ENCODE assay signal across 9 mouse cellular contexts in the genomic region with DNA sequence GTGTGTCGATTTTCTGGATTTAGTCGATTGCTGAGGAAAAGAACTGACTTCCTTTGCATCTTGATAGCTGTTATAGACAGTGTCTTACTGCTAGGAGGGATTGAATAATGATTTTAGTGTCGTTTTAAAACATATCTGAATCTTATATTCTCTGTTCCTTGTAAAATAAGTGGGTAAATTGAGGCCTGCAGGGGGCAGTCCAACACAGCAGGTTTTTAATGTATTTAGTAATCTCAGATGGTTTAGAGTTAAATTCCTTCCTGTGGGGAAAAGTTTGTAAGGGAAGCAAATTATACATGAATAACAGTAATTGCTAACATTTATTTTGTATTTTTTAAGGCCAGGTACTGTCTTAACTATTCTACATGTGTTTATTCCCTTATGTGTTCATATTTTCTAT.
DNase-seq lines count a peak whose midpoint lies in the region; ATAC-seq and TF ChIP-seq lines count a peak whose summit lies in the region.
"Had no signal": no experiment of that assay in that cellular context is flagged by ENCODE, and none has a peak within 500 bp of the region (broad histone marks: within the 10 kb centered on the region; RNA-seq: fewer than 3 reads in every experiment).

No protein-coding gene starts in this region.

- no peaks in the 10 kb centered on the region for H3K9me3 ChIP-seq in kidney, embryonic 16.5 days (ENCODE audit: low read length)
- H3K9me3 ChIP-seq: lung, embryonic 15.5 days had no signal

- no peak overlapping the region for H3K4me3 ChIP-seq in cerebellum, adult 2 months (replicated peaks; ENCODE audit: insufficient read depth, low read depth, low read length)
- H3K4me3 ChIP-seq in kidney, adult 2 months (ENCODE audit: insufficient read depth, low read depth, low read length) = no peak overlapping the region
- no peak overlapping the region for H3K4me3 ChIP-seq in kidney, embryonic 16.5 days (ENCODE audit: low read length)
- H3K4me3 ChIP-seq: lung, embryonic 15.5 days had no signal

- no peaks in the 10 kb centered on the region for H3K36me3 ChIP-seq in kidney, adult 2 months (ENCODE audit: control insufficient read depth, insufficient read depth, low read length)
- H3K36me3 ChIP-seq in kidney, embryonic 16.5 days (ENCODE audit: insufficient read depth, low read length) = no peaks in the 10 kb centered on the region
- H3K36me3 ChIP-seq: lung, embryonic 15.5 days had no signal

- H3K9ac ChIP-seq in kidney, embryonic 16.5 days (replicated peaks; ENCODE audit: low read length) = no peak overlapping the region
- H3K9ac ChIP-seq: lung, embryonic 15.5 days had no signal

- H3K4me1 ChIP-seq in cerebellum, adult 2 months (ENCODE audit: control insufficient read depth, insufficient read depth, low read length) = no peaks in the 10 kb centered on the region
- peaks cover 10% of the 10 kb centered on the region for H3K4me1 ChIP-seq in kidney, adult 2 months (ENCODE audit: control insufficient read depth, insufficient read depth, low read length)
- peaks cover 6% of the 10 kb centered on the region; the same call in 1 of the 2 replicates for H3K4me1 ChIP-seq in kidney, embryonic 16.5 days (ENCODE audit: insufficient read depth, low read length)
- H3K4me1 ChIP-seq: lung, embryonic 15.5 days had no signal

- H3K4me2 ChIP-seq in kidney, embryonic 16.5 days (replicated peaks; ENCODE audit: low read depth, low read length) = no peak overlapping the region
- H3K4me2 ChIP-seq: lung, embryonic 15.5 days had no signal

- no peaks in the 10 kb centered on the region for H3K27me3 ChIP-seq in cerebellum, adult 2 months (ENCODE audit: control insufficient read depth, insufficient read depth, low read length)
- H3K27me3 ChIP-seq in kidney, adult 2 months (replicated peaks; ENCODE audit: control insufficient read depth, insufficient read depth, low read length) = no peaks in the 10 kb centered on the region
- no peaks in the 10 kb centered on the region for H3K27me3 ChIP-seq in kidney, embryonic 16.5 days (ENCODE audit: insufficient read depth, low read length)
- H3K27me3 ChIP-seq: lung, embryonic 15.5 days had no signal

- 70% methylated on average over 3 of the region's 3 CpGs for WGBS in cerebellum, adult 2 months
- 64% methylated on average over 3 of the region's 3 CpGs for WGBS in kidney, adult 2 months
- 66% methylated on average over 3 of the region's 3 CpGs for WGBS in kidney, embryonic 16.5 days

- no peak for TF ChIP-seq CTCF in cerebellum, adult 2 months (IDR thresholded peaks at IDR 0.05; ENCODE audit: borderline replicate concordance, insufficient read depth, low read depth, low read length)
- TF ChIP-seq CTCF in kidney, adult 2 months (conservative IDR thresholded peaks at IDR 0.05; ENCODE audit: insufficient read depth, insufficient read length, low read depth, low read length) = no peak

- DNase-seq in cerebellum, adult 18-20 months = peak; percentile 15 to 37
- no peak for DNase-seq in cerebellum, adult 2 months
- DNase-seq in kidney, adult 2 months = peak; percentile 29
- peak; percentile 9 for DNase-seq in Muller cell, postnatal 12 days (ENCODE audit: inconsistent ontology term)
- DNase-seq in left cerebral cortex, postnatal 4 days = peak; percentile 56
- DNase-seq in spleen, postnatal 36 days (ENCODE audit: low spot score in 2 of 2) = peak; percentile 24 to 53

- TF ChIP-seq POLR2A in cerebellum, adult 2 months (IDR thresholded peaks at IDR 0.05; ENCODE audit: borderline replicate concordance, insufficient read depth, low read length) = no peak
- TF ChIP-seq POLR2A in kidney, adult 2 months (IDR thresholded peaks at IDR 0.05; ENCODE audit: low read depth, low read length) = no peak

- no peak overlapping the region for H3K27ac ChIP-seq in cerebellum, adult 2 months (ENCODE audit: insufficient read depth, low read length)
- no peak overlapping the region for H3K27ac ChIP-seq in kidney, adult 2 months (ENCODE audit: insufficient read depth, low read depth, low read length)
- no peak overlapping the region for H3K27ac ChIP-seq in kidney, embryonic 16.5 days (ENCODE audit: low read length)
- H3K27ac ChIP-seq: lung, embryonic 15.5 days had no signal

- ATAC-seq in kidney, embryonic 16.5 days (ENCODE audit: low FRiP score, low TSS enrichment) = no peak
- peak; percentile 50; the same call in 1 of the 2 replicates for ATAC-seq in frontal cortex, adult (ENCODE audit: low TSS enrichment)

- intact Hi-C loops in left cerebral cortex, postnatal 4 days (cut with DNase I) = loop anchor here (5.0 to 10.0 kb wide), 2 partner anchors 674 to 716 kb away; no protein-coding TSS in a partner anchor

Comparison
In these comparisons a context has a peak if more than half of its experiments do, and no peak if none do; other contexts are left out.
1. DNase-seq: peak in cerebellum, adult 18-20 months (2 of 2), kidney, adult 2 months (single experiment), Muller cell, postnatal 12 days (single experiment), left cerebral cortex, postnatal 4 days (single experiment) and spleen, postnatal 36 days (2 of 2); none in cerebellum, adult 2 months (0 of 2).